8 mouse cellular contexts compared by ENCODE assay signal in genomic region chr9:110410908-110411887, GRCm38 (mm10). TPM values are rescaled to one million over a fixed set of nuclear protein-coding genes. Genes with fewer than 3 reads are reported as not detected.
A peak's percentile ranks its signal among the peaks of the same experiment; 100 is the strongest.
DNase-seq lines count a peak whose midpoint lies in the region; ATAC-seq and TF ChIP-seq lines count a peak whose summit lies in the region.

No protein-coding gene starts in this region.

- no peak for TF ChIP-seq POLR2A in myocyte (IDR thresholded peaks at IDR 0.05; ENCODE audit: insufficient read length, low read depth)

- intact Hi-C loops in heart, postnatal 25 days (cut with DNase I), result loop anchor here (2.0 to 5.0 kb wide), 4 partner anchors 66 to 456 kb away; partner anchors contain the start of genes Kif9 and Klhl18

- H3K4me3 ChIP-seq in forebrain, postnatal 0 days (ENCODE audit: low read depth, low read length), result no peak overlapping the region
- H3K4me3 ChIP-seq in forebrain, embryonic 15.5 days, result no peak overlapping the region
- no peak overlapping the region for H3K4me3 ChIP-seq in myocyte
- no peak overlapping the region for H3K4me3 ChIP-seq in stomach, embryonic 15.5 days (replicated peaks)

- H3K27me3 ChIP-seq in forebrain, postnatal 0 days (ENCODE audit: insufficient read depth, low read length), result no peaks in the 10 kb centered on the region
- no peaks in the 10 kb centered on the region for H3K27me3 ChIP-seq in forebrain, embryonic 15.5 days
- H3K27me3 ChIP-seq in myocyte (ENCODE audit: control insufficient read depth, insufficient read depth, insufficient read length), result no peaks in the 10 kb centered on the region
- H3K27me3 ChIP-seq in stomach, embryonic 15.5 days (replicated peaks), result no peaks in the 10 kb centered on the region

- H3K4me1 ChIP-seq in forebrain, postnatal 0 days (ENCODE audit: insufficient read depth), result peaks cover 13% of the 10 kb centered on the region; the same call in 1 of the 2 replicates
- H3K4me1 ChIP-seq in forebrain, embryonic 15.5 days, result peaks cover 19% of the 10 kb centered on the region
- peaks cover 8% of the 10 kb centered on the region for H3K4me1 ChIP-seq in stomach, embryonic 15.5 days

- H3K4me2 ChIP-seq in forebrain, postnatal 0 days (ENCODE audit: low read depth), result no peak overlapping the region
- H3K4me2 ChIP-seq in forebrain, embryonic 15.5 days (replicated peaks), result no peak overlapping the region
- H3K4me2 ChIP-seq in myocyte (ENCODE audit: low read depth), result peak overlapping the region; percentile 55
- H3K4me2 ChIP-seq in stomach, embryonic 15.5 days, result no peak overlapping the region

- WGBS in forebrain, postnatal 0 days, result 38% methylated on average over 6 of the region's 6 CpGs
- WGBS in forebrain, embryonic 15.5 days, result 42% methylated on average over 6 of the region's 6 CpGs
- WGBS in stomach, embryonic 15.5 days, result 28% methylated on average over 6 of the region's 6 CpGs

- H3K9me3 ChIP-seq in forebrain, postnatal 0 days (ENCODE audit: low read length), result no peaks in the 10 kb centered on the region
- H3K9me3 ChIP-seq in forebrain, embryonic 15.5 days, result no peaks in the 10 kb centered on the region
- no peaks in the 10 kb centered on the region for H3K9me3 ChIP-seq in stomach, embryonic 15.5 days

- no peak overlapping the region for H3K27ac ChIP-seq in forebrain, postnatal 0 days (ENCODE audit: low read depth, low read length)
- no peak overlapping the region for H3K27ac ChIP-seq in forebrain, embryonic 15.5 days (replicated peaks)
- H3K27ac ChIP-seq in stomach, embryonic 15.5 days, result no peak overlapping the region

- peak; percentile 75 for TF ChIP-seq CTCF in forebrain, postnatal 0 days (IDR thresholded peaks at IDR 0.05; ENCODE audit: low read depth)

- H3ac ChIP-seq in myocyte (ENCODE audit: control insufficient read depth, insufficient read length), result no peak overlapping the region

- ATAC-seq in forebrain, postnatal 0 days, result no peak
- ATAC-seq in forebrain, embryonic 15.5 days (replicated peaks), result no peak
- peak; percentile 34; the same call in 1 of the 2 replicates for ATAC-seq in stomach, embryonic 15.5 days (ENCODE audit: insufficient read depth, low FRiP score, low read depth)

- no peaks in the 10 kb centered on the region for H3K36me3 ChIP-seq in forebrain, postnatal 0 days (ENCODE audit: insufficient read depth)
- H3K36me3 ChIP-seq in forebrain, embryonic 15.5 days, result no peaks in the 10 kb centered on the region
- no peaks in the 10 kb centered on the region for H3K36me3 ChIP-seq in myocyte (ENCODE audit: control insufficient read depth, insufficient read depth)
- no peaks in the 10 kb centered on the region for H3K36me3 ChIP-seq in stomach, embryonic 15.5 days

- peaks cover 17% of the 10 kb centered on the region for H3K79me2 ChIP-seq in myocyte (ENCODE audit: control insufficient read depth, insufficient read depth)

- peak; percentile 70 for DNase-seq in forebrain, postnatal 0 days
- peak; percentile 79 for DNase-seq in adrenal gland, adult 2 months
- DNase-seq in embryo, embryonic 11.5 days (ENCODE audit: low read depth, low spot score), result peak; percentile 65
- peak; percentile 56 for DNase-seq in heart, postnatal 25 days (ENCODE audit: low spot score)
- peak; percentile 44 to 67 for DNase-seq in left cerebral cortex, adult 8-10 months (ENCODE audit: low spot score in 2 of 2)

- H3K9ac ChIP-seq in forebrain, postnatal 0 days, result no peak overlapping the region
- H3K9ac ChIP-seq in forebrain, embryonic 15.5 days (replicated peaks), result no peak overlapping the region
- no peak overlapping the region for H3K9ac ChIP-seq in stomach, embryonic 15.5 days

TF ChIP-seq in myocyte, 11 proteins besides CTCF, POLR2A, EP300 and RAD21:
- TF ChIP-seq MYOD1 (IDR thresholded peaks at IDR 0.05; ENCODE audit: control insufficient read depth in 1 of 3, insufficient read length in 2 of 3, low read depth in 2 of 3) (no peak), TCF12 (IDR thresholded peaks at IDR 0.05; ENCODE audit: insufficient read depth, poor library complexity, severe bottlenecking) (no peak), E2F4 (IDR thresholded peaks at IDR 0.05; ENCODE audit: insufficient read depth) (no peak), POLR2AphosphoS2 (IDR thresholded peaks at IDR 0.05; ENCODE audit: insufficient read length, low read depth) (no peak), REST (IDR thresholded peaks at IDR 0.05; ENCODE audit: insufficient read depth, insufficient read length) (no peak)

RNA-seq across cellular contexts. Expression of gene Ptpn23, which starts 3.2 kb away (rescaled TPM):
- 25.3 and 26.2 TPM in 2 replicates for total RNA-seq in forebrain, postnatal 0 days (2014; rRNA removed)
- 7.8 and 10.2 TPM in 2 replicates for polyA plus RNA-seq in forebrain, postnatal 0 days (2015; fragmentation: Nextera tagmentation; extraction: Ambion mirVana)
- polyA plus RNA-seq in forebrain, embryonic 15.5 days (2015; fragmentation: Nextera tagmentation; extraction: Ambion mirVana), result 22.5 and 24.0 TPM in 2 replicates
- total RNA-seq in adrenal gland, adult 2 months (2021), result 10 to 100 TPM; 62.9 to 72.5 TPM
- polyA plus RNA-seq in adrenal gland, adult 2 months (2012; rRNA removed), result 64.5 and 88.5 TPM in 2 replicates
- total RNA-seq in heart, postnatal 25 days (2021), result 10 to 100 TPM; 13.6 to 16.0 TPM
- total RNA-seq in left cerebral cortex, adult 8-10 months (2022), result 10 to 100 TPM; 48.3 to 55.0 (median 50.0) TPM
- 36.0 TPM for polyA plus RNA-seq in myocyte (2012; fragmentation: generic; extraction: Trizol)
- 16.4 and 17.2 TPM in 2 replicates for polyA plus RNA-seq in stomach, embryonic 15.5 days (2015; fragmentation: Nextera tagmentation; extraction: Ambion mirVana)

RNA-seq across cellular contexts. Expression of gene Ngp, which starts 8.3 kb away (rescaled TPM):
- 0.31 TPM in 1 of 2 replicates, not detected in the other for total RNA-seq in forebrain, postnatal 0 days (2014; rRNA removed)
- polyA plus RNA-seq in forebrain, postnatal 0 days (2015; fragmentation: Nextera tagmentation; extraction: Ambion mirVana), result 1.4 and 2.9 TPM in 2 replicates
- polyA plus RNA-seq in forebrain, embryonic 15.5 days (2015; fragmentation: Nextera tagmentation; extraction: Ambion mirVana), result 0.41 and 1.6 TPM in 2 replicates
- total RNA-seq in adrenal gland, adult 2 months (2021), result 1 to 10 TPM in 1 of 2 experiments, not detected in 1; 2.2 TPM
- polyA plus RNA-seq in adrenal gland, adult 2 months (2012; rRNA removed), result not detected in 2 replicates
- not detected for total RNA-seq in heart, postnatal 25 days (2021)
- under 1 TPM in 2 of 4 experiments, not detected in 2; 0.30 to 0.50 TPM for total RNA-seq in left cerebral cortex, adult 8-10 months (2022)
- polyA plus RNA-seq in myocyte (2012; fragmentation: generic; extraction: Trizol), result not detected
- 62.1 and 64.5 TPM in 2 replicates for polyA plus RNA-seq in stomach, embryonic 15.5 days (2015; fragmentation: Nextera tagmentation; extraction: Ambion mirVana)

Comparison
In these comparisons a context has a peak if more than half of its experiments do, and no peak if none do; other contexts are left out.
1. RNA of gene Ngp, which starts 8.3 kb away (polyA plus RNA-seq): 62.1 to 64.5 TPM in stomach, embryonic 15.5 days; 1.4 to 2.9 TPM in forebrain, postnatal 0 days, 0.41 to 1.6 TPM in forebrain, embryonic 15.5 days, not detected in adrenal gland, adult 2 months and not detected in myocyte (single experiment); every median in the first group is over 10 times any median in the second.
2. Peak in every context shown above with its lines, with median percentiles within 50 percentile points of each other: DNase-seq.